In the genomic region with DNA sequence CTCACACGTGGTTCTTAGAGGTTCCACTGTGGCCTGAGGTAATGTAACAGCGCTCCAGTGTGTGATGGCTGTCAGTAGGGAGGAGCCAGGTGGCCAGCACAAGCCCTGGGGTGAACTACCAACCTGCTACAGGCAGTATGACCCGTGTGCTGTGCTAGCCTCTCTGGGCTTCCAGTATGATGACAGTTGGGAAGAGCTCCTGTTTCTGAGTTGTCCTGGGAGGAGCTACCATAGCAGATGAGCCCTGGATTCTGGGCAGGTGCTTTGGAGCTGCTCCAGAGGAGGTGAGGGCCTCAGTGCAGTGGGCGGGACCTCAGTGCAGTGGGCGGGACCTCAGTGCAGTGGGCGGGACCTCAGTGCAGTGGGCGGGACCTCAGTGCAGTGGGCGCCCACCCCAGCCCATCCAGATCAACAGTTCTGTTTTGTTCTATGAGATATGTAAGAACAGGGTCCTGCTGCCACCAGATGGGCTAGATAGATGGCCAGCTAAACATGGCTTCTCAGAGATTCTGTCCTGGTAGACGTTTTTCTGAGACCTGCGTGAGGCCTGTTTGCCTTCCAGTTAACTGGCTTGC, we compare ENCODE assay signal across 9 mouse cellular contexts. TPM values are rescaled to one million over a fixed set of nuclear protein-coding genes. Genes with fewer than 3 reads are reported as not detected.
DNase-seq lines count a peak whose midpoint lies in the region; ATAC-seq and TF ChIP-seq lines count a peak whose summit lies in the region.
"Had no signal": no experiment of that assay in that cellular context is flagged by ENCODE, and none has a peak within 500 bp of the region (broad histone marks: within the 10 kb centered on the region; RNA-seq: fewer than 3 reads in every experiment).

No protein-coding gene starts in this region.

- H3K27ac ChIP-seq in kidney, adult 2 months (ENCODE audit: insufficient read depth, low read depth, low read length): peak overlapping the region; percentile 31; the same call in 1 of the 2 replicates
- peak overlapping the region; percentile 85 for H3K27ac ChIP-seq in brown adipose tissue, adult 24 weeks (replicated peaks; ENCODE audit: low read depth, low read length)
- H3K27ac ChIP-seq in liver, embryonic 16.5 days (ENCODE audit: low read length): peak overlapping the region; percentile 81
- H3K27ac ChIP-seq: neural tube, embryonic 12.5 days had no signal

- no peak overlapping the region for H3K4me3 ChIP-seq in kidney, adult 2 months (ENCODE audit: insufficient read depth, low read depth, low read length)
- no peak overlapping the region for H3K4me3 ChIP-seq in brown adipose tissue, adult 24 weeks (ENCODE audit: insufficient read depth, low read depth, low read length)
- H3K4me3 ChIP-seq in liver, embryonic 16.5 days (ENCODE audit: low read depth, low read length): no peak overlapping the region
- H3K4me3 ChIP-seq: neural tube, embryonic 12.5 days had no signal

- TF ChIP-seq CTCF in kidney, adult 2 months (conservative IDR thresholded peaks at IDR 0.05; ENCODE audit: insufficient read depth, insufficient read length, low read depth, low read length): no peak

- 80% methylated on average over 10 of the region's 10 CpGs for WGBS in kidney, adult 2 months
- WGBS in liver, embryonic 16.5 days (ENCODE audit: insufficient replicate concordance): 56% methylated on average over 10 of the region's 10 CpGs

- TF ChIP-seq POLR2A in kidney, adult 2 months (IDR thresholded peaks at IDR 0.05; ENCODE audit: low read depth, low read length): no peak

- peaks cover 3% of the 10 kb centered on the region for H3K36me3 ChIP-seq in kidney, adult 2 months (ENCODE audit: control insufficient read depth, insufficient read depth, low read length)
- H3K36me3 ChIP-seq in liver, embryonic 16.5 days (ENCODE audit: control insufficient read depth, insufficient read depth): peaks cover 9% of the 10 kb centered on the region; the same call in 1 of the 2 replicates

- no peaks in the 10 kb centered on the region for H3K27me3 ChIP-seq in kidney, adult 2 months (replicated peaks; ENCODE audit: control insufficient read depth, insufficient read depth, low read length)
- no peaks in the 10 kb centered on the region for H3K27me3 ChIP-seq in liver, embryonic 16.5 days (ENCODE audit: control insufficient read depth, insufficient read depth, low read depth, low read length)
- H3K27me3 ChIP-seq: neural tube, embryonic 12.5 days had no signal

- no peak overlapping the region for H3K9ac ChIP-seq in liver, embryonic 16.5 days (ENCODE audit: low read depth, low read length)
- H3K9ac ChIP-seq: neural tube, embryonic 12.5 days had no signal

- peaks cover 17% of the 10 kb centered on the region; the same call in 1 of the 2 replicates for H3K4me1 ChIP-seq in kidney, adult 2 months (ENCODE audit: control insufficient read depth, insufficient read depth, low read length)
- H3K4me1 ChIP-seq in brown adipose tissue, adult 24 weeks (ENCODE audit: control insufficient read depth, insufficient read depth, insufficient read length, low read length): peaks cover 8% of the 10 kb centered on the region
- peaks cover 10% of the 10 kb centered on the region for H3K4me1 ChIP-seq in liver, embryonic 16.5 days (ENCODE audit: control insufficient read depth, low read depth, low read length)
- H3K4me1 ChIP-seq: neural tube, embryonic 12.5 days had no signal

- peak; percentile 49 for DNase-seq in kidney, adult 2 months
- no peak for DNase-seq in kidney, adult 18-20 months
- DNase-seq in R1 (ENCODE audit: low read depth, low spot score): peak; percentile 51
- DNase-seq in gastrocnemius, adult 18-20 months (ENCODE audit: low spot score): no peak
- DNase-seq: lung, adult 2 months had no signal

- ATAC-seq in liver, embryonic 16.5 days (ENCODE audit: low read depth): no peak; the same call in 1 of the 2 replicates
- no peak for ATAC-seq in activated CD4-positive, CD25-positive, alpha-beta regulatory T cell, adult 4 months

- H3K9me3 ChIP-seq in liver, embryonic 16.5 days (replicated peaks; ENCODE audit: control insufficient read depth, low read length): no peaks in the 10 kb centered on the region
- H3K9me3 ChIP-seq: neural tube, embryonic 12.5 days had no signal

- H3K4me2 ChIP-seq in liver, embryonic 16.5 days (ENCODE audit: low read depth, low read length): no peak overlapping the region
- H3K4me2 ChIP-seq: neural tube, embryonic 12.5 days had no signal

RNA-seq across cellular contexts. Expression of a gene that starts 26.1 kb away (rescaled TPM):
- polyA plus RNA-seq in kidney, adult 2 months (2012; rRNA removed): 197 and 218 TPM in 2 replicates
- 50.6 and 52.6 TPM in 2 replicates for polyA plus RNA-seq in brown adipose tissue, adult 24 weeks (2012; ENCODE audit: insufficient read depth, insufficient read length, missing spikeins)
- polyA plus RNA-seq in liver, embryonic 16.5 days (2015; fragmentation: Nextera tagmentation; extraction: Ambion mirVana): 28.2 and 30.4 TPM in 2 replicates
- polyA plus RNA-seq in activated CD4-positive, CD25-positive, alpha-beta regulatory T cell, adult 4 months (2017; shearing (Covaris generic)): 10 to 100 TPM; 25.9 to 33.6 TPM
- total RNA-seq in gastrocnemius, adult 18-20 months (2021): 10 to 100 TPM; 54.2 to 62.4 TPM

RNA-seq across cellular contexts. Expression of a gene that starts 26.4 kb away (rescaled TPM):
- 137 and 145 TPM in 2 replicates for polyA plus RNA-seq in kidney, adult 2 months (2012; rRNA removed)
- 34.4 and 43.4 TPM in 2 replicates for polyA plus RNA-seq in brown adipose tissue, adult 24 weeks (2012; ENCODE audit: insufficient read depth, insufficient read length, missing spikeins)
- 47.8 and 49.1 TPM in 2 replicates for polyA plus RNA-seq in liver, embryonic 16.5 days (2015; fragmentation: Nextera tagmentation; extraction: Ambion mirVana)
- 10 to 100 TPM; 86.6 to 90.3 TPM for polyA plus RNA-seq in activated CD4-positive, CD25-positive, alpha-beta regulatory T cell, adult 4 months (2017; shearing (Covaris generic))
- total RNA-seq in gastrocnemius, adult 18-20 months (2021): 10 to 100 TPM; 10.1 to 12.5 TPM

RNA-seq across cellular contexts. Expression of a gene that starts 32.0 kb away (rescaled TPM):
- 38.4 and 39.2 TPM in 2 replicates for polyA plus RNA-seq in kidney, adult 2 months (2012; rRNA removed)
- 14.2 and 16.7 TPM in 2 replicates for polyA plus RNA-seq in brown adipose tissue, adult 24 weeks (2012; ENCODE audit: insufficient read depth, insufficient read length, missing spikeins)
- polyA plus RNA-seq in liver, embryonic 16.5 days (2015; fragmentation: Nextera tagmentation; extraction: Ambion mirVana): 10.8 and 13.3 TPM in 2 replicates
- 10 to 100 TPM; 26.7 to 26.8 TPM for polyA plus RNA-seq in activated CD4-positive, CD25-positive, alpha-beta regulatory T cell, adult 4 months (2017; shearing (Covaris generic))
- 10 to 100 TPM; 35.4 to 37.6 TPM for total RNA-seq in gastrocnemius, adult 18-20 months (2021)

RNA-seq across cellular contexts. Expression of a gene that starts 51.8 kb away (rescaled TPM):
- 50.7 and 61.1 TPM in 2 replicates for polyA plus RNA-seq in kidney, adult 2 months (2012; rRNA removed)
- 12.0 and 14.1 TPM in 2 replicates for polyA plus RNA-seq in brown adipose tissue, adult 24 weeks (2012; ENCODE audit: insufficient read depth, insufficient read length, missing spikeins)
- polyA plus RNA-seq in liver, embryonic 16.5 days (2015; fragmentation: Nextera tagmentation; extraction: Ambion mirVana): 16.5 and 16.7 TPM in 2 replicates
- 10 to 100 TPM; 29.7 to 31.8 TPM for polyA plus RNA-seq in activated CD4-positive, CD25-positive, alpha-beta regulatory T cell, adult 4 months (2017; shearing (Covaris generic))
- 10 to 100 TPM in 1 of 2 experiments, 1 to 10 TPM in 1; 9.2 to 10.7 TPM for total RNA-seq in gastrocnemius, adult 18-20 months (2021)

Comparison
In these comparisons a context has a peak if more than half of its experiments do, and no peak if none do; other contexts are left out.
1. DNase-seq: peak in kidney, adult 2 months (single experiment) and R1 (single experiment); none in kidney, adult 18-20 months (single experiment) and gastrocnemius, adult 18-20 months (single experiment).
2. H3K27ac ChIP-seq: peak in every context shown above with its lines; median percentile 85 in brown adipose tissue, adult 24 weeks; 81 in liver, embryonic 16.5 days; 31 in kidney, adult 2 months.